Mouse (Mus musculus) ZHBTc4 (cell line): ENCODE results near the gene Cenpv.

Experiments
- DNase-seq: peaks from one replicate; pipeline ENCODE4 v3.0.0-alpha.2; 2011; ENCODE audit warnings: low read depth, low spot score

Cenpv gene

DNA sequence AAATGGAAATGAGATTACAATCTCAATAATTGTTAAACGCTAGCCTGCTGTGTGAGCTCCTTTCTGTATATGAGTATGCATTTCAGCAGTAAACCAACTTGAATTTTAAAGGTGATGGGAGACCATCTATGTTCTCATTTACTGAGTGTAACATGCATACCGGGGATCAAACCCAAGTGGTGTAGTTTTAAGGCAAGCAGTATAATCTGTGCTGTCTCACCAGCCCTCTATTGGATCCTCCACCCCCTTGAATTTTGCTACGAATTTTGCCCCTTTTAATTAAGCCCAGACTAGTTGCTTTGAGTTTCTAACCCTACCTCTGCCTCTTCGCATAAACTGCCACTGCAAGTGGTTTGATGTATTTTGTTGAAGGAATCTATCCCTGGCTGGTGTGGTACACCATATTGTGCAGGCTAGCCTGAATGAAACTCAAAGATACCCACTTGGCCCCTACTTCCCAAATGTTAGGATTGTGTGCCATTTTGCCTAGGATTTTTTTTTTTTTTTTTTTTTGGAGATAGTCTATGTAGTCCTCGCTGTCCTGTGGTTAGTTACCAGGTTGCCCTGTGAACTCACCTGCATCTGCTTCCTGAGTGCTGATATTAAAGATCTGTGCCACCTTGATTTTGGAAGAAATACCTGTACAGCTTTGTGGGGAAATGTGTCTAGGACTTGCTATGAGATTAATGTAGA lies 15.2 kb upstream of the Cenpv start:
- peak; percentile 36 for DNase-seq

GRCm38 (mm10) chr11:62553633-62554032 lies 14.6 kb upstream of the Cenpv start:
- DNase-seq, result no peak

GRCm38 (mm10) chr11:62553186-62553585 lies 14.1 kb upstream of the Cenpv start:
- DNase-seq, result peak; percentile 36

DNA sequence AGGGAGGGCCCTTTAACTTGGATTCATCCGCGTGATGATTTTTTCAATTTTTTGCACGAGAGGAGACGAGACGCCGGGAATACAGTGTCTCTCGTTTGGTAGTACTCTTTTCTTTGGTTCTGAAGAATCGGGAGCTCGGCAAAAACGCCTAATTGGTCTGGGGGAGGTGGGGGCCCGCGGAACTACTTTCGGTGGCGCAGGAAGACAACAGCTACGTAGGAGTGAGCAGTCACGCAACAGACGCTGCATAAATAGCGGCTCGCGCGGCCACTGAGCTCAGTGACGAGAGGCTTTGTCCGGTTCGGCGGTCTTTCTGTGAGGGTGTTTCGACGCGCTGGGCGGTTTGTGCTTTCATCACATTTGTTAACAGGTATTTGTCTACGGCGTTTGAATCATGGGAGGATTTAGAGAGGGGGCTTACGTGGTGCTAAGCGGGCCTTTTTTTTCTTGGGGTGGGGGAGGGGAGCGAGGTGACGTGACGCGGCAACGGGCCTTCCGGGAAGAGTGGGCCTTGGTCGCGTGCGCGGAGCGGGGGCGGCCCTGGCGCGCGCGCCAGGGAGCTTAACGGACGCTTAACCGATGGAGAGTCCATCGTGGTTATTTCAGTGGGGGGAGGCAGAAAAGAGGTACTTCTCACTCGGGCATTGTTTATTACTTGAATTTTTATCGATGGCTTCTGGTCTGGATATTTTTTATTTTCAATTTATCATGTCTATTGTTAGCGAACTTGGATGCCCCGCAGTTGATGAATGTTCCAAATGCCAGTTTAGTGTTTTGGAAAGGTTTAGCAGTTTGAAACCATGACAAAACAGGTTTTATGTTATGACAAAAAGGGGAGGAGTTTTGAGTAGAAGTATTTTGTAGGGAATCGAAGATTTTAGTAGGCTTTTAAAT lies 12.4 kb upstream of the Cenpv start:
- DNase-seq, result peak; percentile 92

DNA sequence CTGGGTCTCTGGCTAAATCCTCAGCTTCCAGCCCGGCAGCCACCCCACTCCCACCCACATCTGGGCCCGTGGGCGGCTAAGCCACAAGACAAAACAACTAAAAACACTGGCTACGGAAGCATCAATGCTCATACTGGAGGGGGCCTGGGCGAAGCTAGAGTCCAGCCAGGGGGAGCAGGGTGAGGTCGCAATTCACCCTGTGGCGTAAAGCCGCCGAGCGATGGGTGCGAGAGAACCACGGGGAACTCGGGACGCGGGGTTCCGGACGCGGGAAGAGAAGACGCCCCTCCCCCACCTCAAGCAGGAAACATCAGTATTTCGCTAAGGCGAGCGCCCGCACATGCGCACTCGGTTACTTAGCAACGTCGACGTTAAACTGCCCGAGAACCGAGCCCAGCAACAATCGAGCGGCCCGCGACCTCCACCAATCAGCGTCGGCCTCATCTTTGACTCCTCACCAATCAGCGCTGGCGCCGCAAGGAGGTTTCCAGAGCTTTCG lies 11.7 kb upstream of the Cenpv start, which contains the start of gene Ubb:
Ubb (plus strand) TSS at position 445 of the 499 bp plus-strand sequence.
- peak; percentile 100 for DNase-seq

DNA sequence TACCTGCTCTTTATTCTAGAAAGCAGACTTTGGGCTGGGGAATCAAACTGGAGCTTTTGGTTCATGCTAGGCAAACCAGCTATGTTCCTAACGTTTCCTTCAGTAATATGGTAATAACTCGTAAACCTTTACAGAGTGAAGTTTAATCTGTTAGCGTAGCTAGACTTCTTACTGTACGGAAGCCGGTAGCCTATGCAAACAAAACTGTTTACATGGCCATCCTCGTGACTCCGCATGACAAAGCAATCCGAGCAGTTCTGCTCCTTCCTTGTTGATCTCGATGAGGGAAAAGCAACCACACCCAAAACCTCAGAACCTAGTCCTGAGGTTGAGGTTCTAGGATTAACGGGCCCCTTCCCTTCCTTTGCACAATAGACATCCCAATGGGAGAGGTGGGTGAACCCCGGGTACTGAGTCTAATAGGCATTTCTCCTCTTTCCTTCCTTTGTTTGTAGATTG lies 11.2 kb upstream of the Cenpv start:
- DNase-seq, result peak; percentile 91

- peak; percentile 71 for DNase-seq
Observed at GRCm38 (mm10) chr11:62549782-62550181, 10.7 kb upstream of the Cenpv start.

GRCm38 (mm10) chr11:62543991-62544390 lies 4.9 kb upstream of the Cenpv start:
- DNase-seq, result peak; percentile 52

- no peak for DNase-seq
Observed at GRCm38 (mm10) chr11:62541581-62541980, 2.5 kb upstream of the Cenpv start.

GRCm38 (mm10) chr11:62540969-62541368 lies 1.9 kb upstream of the Cenpv start:
- DNase-seq, result no peak

- no peak for DNase-seq
Observed at GRCm38 (mm10) chr11:62540167-62540566, 1.1 kb upstream of the Cenpv start.

DNA sequence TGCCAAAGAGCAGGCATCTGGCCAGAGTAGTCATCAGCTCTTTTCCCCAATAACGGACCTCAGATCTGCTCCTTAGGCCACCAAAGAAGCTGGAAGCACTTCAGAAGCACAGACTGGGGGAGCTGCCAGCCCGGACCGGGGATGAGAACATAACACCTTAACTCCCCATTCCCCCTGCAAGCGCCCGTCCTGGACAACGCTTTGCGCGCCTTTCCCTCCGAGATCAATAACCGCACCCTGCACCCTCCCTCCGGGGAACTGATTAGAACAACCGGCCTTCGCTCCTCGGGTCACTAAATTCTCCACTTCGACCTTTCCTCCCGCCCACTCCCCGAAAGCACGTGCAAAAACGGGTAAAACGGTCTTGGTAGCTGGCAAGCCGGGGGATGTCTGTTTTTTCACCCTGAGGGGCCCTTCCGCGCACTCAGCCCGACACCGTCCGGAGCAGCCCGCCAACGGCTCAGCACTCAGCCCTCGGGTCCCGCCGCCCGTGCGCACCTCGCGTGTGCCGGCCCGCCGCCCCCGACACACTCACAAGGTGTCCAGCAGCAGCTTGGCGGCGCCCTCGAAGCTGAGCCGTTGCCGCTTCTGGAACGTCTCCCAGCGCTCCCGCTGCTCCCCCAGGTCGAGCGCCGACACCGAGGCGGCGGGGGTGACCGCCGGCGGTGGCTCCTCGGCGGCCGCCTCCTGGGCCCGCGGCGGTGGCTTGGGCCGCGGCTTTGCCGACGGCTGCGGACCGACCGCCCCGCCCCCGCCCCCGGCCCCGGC lies 556 bp downstream of the Cenpv start:
- DNase-seq, result peak; percentile 70

DNA sequence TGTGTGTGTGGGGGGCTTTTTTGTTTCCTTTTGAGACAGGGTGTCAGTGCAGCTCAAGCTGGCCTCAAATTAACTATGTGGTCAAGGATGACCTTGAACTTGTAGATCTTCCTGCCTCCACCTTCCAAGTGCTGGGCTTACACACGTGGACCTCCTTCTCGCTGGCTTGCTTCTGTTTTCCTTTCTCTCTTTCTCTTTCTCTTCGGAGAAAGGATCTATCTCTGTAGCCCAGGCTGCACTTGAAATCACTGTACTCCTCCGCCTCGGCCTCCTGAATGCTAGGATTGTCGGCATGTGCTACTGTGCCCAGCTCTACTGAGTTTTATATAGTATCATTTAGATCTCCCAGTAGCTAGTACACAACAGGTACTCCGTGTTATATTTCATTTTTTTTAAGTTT lies 1.5 kb downstream of the Cenpv start:
- peak; percentile 26 for DNase-seq

- DNase-seq, result no peak
Observed at GRCm38 (mm10) chr11:62537089-62537488, 2.0 kb downstream of the Cenpv start.

DNA sequence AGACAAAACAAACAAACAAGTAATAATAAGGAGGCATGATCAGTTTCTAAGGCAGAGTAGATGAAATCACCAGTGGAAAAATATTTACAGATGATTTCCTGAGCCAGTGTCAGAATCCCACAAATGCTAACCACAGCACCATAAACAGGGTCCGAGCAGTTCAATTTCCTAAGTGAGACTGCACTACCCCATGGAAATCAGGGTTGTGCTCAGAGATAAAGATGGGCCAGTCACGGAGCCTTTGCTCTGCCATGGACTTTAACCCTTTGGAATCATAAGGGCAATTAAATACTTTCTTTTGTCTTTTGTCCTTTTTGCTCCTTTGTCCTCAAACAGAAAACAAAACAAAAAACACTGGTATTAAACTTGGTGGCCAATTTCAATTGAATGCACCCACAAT lies 16.8 kb downstream of the Cenpv start:
- DNase-seq, result no peak

DNA sequence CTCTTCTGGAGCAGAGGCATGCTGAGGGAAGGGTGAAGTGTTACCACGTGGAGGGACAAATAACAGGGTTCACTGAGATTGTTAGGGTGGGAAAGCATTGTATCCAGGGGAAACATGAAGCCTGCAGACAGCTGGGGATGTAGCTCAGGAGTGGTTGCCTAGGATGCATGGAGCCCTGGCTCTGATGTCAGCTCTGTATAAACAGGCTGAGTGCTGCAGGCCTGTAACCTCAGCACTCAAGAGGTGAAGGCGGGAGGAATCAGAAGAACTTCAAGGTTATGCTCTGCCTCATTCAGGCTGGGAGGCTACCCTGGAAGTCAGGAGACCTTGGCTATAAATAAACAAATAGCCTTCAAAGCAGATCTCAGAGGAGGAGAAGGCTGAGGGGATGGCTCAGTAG lies 20.1 kb downstream of the Cenpv start:
- DNase-seq, result peak; percentile 66

DNA sequence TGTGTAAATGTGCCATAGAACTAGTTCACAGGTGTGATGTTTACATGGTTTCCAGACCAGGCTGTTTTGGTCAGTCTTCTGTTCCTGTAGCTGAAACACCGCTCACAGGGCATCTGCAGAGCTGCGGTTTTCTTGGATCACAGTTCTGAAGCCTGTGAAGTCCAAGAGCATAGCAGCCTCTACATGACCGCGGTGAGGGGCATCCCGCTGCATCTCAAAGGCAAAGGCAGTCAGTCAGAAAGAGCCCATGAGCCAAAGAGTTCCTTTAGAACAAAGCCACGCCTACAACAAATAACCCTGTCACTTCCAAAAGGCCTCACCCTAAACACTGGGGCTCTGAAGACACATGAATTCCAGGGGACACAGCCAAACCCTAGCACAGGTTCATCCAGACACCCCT lies 25.8 kb downstream of the Cenpv start:
- peak; percentile 82 for DNase-seq

- DNase-seq, result peak; percentile 73
Observed at GRCm38 (mm10) chr11:62512529-62513080, 26.5 kb downstream of the Cenpv start.

DNA sequence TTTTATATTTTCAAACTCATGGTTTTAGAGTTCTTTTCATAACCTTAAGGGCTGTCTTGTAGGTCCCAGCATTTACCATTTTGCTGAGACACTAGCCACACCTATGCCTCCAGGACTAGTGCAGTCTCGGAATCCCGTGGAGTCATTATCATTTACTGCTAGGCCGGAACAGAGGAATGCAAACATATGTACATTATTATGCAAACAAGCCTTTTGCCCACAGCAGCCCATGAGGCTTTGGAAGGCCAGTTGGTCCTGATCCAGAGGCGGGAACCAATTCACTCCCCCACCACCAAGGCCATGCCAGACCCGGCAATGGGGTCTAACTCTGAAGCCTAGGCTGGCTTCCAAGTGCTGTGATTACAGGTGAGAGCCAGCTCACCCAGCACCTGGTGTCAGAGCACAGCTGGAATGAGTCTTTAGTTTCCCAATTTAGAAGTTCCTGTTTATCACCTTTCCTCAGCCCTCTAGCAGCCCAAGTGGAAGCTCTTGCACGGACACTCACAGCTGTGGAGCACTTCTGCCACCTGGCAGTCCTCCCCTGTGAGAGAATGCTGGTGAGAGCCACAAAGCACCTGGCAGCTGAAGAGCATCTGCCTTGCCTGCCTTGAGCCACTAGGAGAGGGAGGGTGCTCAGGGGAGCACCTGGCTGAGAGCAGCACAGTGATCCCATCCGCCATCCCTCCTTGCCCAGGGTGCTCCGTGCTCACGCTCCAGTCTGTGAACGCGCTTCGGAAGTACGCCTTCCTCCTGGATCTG lies 27.4 kb downstream of the Cenpv start:
- peak; percentile 97 for DNase-seq

GRCm38 (mm10) chr11:62510956-62511355 lies 28.1 kb downstream of the Cenpv start:
- peak; percentile 99 for DNase-seq

DNA sequence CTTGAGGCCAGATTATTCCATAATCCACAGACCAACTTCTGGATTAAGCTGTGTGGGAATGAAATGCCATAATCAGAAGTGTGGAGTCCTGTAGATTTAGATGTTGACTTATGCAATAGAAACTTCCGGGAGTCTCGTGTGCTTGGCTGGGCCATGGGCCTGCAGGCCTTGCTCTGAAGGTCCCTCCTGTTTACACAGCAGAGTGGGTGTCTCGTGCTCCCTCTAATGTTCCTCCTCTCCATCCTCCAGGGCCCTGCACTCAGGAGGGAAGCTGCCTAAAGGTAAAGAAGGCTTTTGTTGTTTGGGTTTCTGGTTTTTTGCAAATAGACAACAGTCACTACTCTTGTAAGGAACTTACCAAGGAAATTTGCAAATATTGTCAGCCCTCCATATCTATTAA lies 29.5 kb downstream of the Cenpv start:
- no peak for DNase-seq
